Mouse (Mus musculus) embryonic facial prominence, embryonic 14.5 days (tissue): ENCODE results near the gene Hoxa4. TPM values are rescaled to one million over a fixed set of nuclear protein-coding genes. Genes with fewer than 3 reads are reported as not detected.

Experiments used
- ATAC-seq: fragments of 200-750 bp; cut with Nextera tagmentation; 2 replicates; pipeline ENCODE4 v1.8.0; 2017; ENCODE audit warnings: low read depth, moderate number of reproducible peaks, moderate TSS enrichment
- DNase-seq: peaks from one replicate; pipeline ENCODE4 v3.0.0-alpha.2; 2015; ENCODE audit warnings: low spot score
- H3K27ac ChIP-seq: fragments of 300-500 bp; sonication (generic); replicated peaks from 2 replicates; pipeline ENCODE4 v1.5.1; 2014; ENCODE audit warnings: low read depth, mild to moderate bottlenecking, low read length, moderate library complexity
- H3K27me3 ChIP-seq: fragments of 300-500 bp; sonication (generic); replicated peaks from 2 replicates; pipeline ENCODE4 v1.6.1; 2014; ENCODE audit warnings: low read length; ENCODE audit not compliant: control insufficient read depth, insufficient read depth
- H3K36me3 ChIP-seq: fragments of 300-500 bp; sonication (generic); 2 replicates; pipeline ENCODE4 v1.6.1; 2014; ENCODE audit warnings: low read length, mixed read lengths; ENCODE audit not compliant: control insufficient read depth, insufficient read depth
- H3K4me1 ChIP-seq: fragments of 300-500 bp; sonication (generic); 2 replicates; pipeline ENCODE4 v1.6.1; 2014; ENCODE audit warnings: antibody characterized with exemption, low read length; ENCODE audit not compliant: control insufficient read depth, insufficient read depth
- H3K4me2 ChIP-seq: fragments of 300-500 bp; sonication (generic); 2 replicates; pipeline ENCODE4 v1.6.1; 2014; ENCODE audit warnings: low read depth, mild to moderate bottlenecking, low read length, moderate library complexity, mixed read lengths
- H3K4me3 ChIP-seq: fragments of 300-500 bp; sonication (generic); 2 replicates; pipeline ENCODE4 v1.5.1; 2014; ENCODE audit warnings: low read depth, mild to moderate bottlenecking, low read length
- H3K9ac ChIP-seq: fragments of 300-500 bp; sonication (generic); 2 replicates; pipeline ENCODE4 v1.6.1; 2014; ENCODE audit warnings: low read depth, mild to moderate bottlenecking, low read length, moderate library complexity, mixed read lengths
- H3K9me3 ChIP-seq: fragments of 300-500 bp; sonication (generic); 2 replicates; pipeline ENCODE4 v1.6.1; 2016; ENCODE audit warnings: low read length; ENCODE audit not compliant: control insufficient read depth
- WGBS: fragments of 180-500 bp; shearing (Covaris S2); extraction: QIAGEN DNeasy Blood & Tissue Kit; methylation state at CpG from one replicate; pipeline ENCODE4 v1.1.7; 2014; 5-methylcytosine and 5-hydroxymethylcytosine counted together
- polyA plus RNA-seq: library from polyadenylated mRNA; unstranded; fragments of >200 nt; fragmentation: Nextera tagmentation; extraction: Ambion mirVana; gene quantifications from 2 replicates; pipeline ENCODE4 v1.2.1, GENCODE M21; 2014

Gene Hoxa4
- polyA plus RNA-seq, 1 experiment from 2014 or later, result 1.1 TPM

DNA sequence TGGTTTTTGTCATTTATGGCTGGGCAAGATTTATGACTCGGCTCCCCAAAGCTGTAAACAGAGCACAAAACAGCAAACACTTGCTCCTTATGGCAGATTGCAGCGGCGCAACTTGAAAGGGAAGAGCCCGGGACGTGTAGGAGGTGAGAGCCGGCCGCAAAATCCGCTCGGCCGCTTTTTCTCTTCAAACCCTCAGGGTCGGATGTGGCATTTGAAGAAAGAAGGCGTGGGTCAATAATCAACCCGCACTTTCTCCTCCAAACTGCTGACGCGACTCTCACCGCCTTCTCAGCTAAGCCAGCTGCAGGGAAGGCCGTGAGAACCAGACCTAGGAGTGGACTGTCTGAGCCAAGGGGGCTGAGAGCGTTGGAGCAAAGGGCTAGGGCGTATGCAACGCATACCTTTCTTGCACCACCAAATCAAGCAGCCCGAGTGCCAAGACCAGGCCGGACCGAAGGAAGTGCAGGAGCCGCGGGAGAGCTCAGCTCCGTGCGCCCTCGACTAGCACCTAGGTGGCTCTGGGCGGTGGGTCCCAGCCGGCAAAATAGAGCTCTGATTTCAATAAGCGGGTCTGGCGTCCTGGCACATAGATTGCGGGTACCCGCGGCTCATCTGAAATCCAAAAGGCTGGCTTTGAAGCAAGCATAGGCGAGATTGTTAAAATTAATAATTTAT, 14.4 kb downstream of the Hoxa4 start, which contains the start of gene 5730596B20Rik:
Gene 5730596B20Rik, plus strand, starts transcription at position 438 of the 675 bp plus-strand sequence.
- DNase-seq, result no peak

DNA sequence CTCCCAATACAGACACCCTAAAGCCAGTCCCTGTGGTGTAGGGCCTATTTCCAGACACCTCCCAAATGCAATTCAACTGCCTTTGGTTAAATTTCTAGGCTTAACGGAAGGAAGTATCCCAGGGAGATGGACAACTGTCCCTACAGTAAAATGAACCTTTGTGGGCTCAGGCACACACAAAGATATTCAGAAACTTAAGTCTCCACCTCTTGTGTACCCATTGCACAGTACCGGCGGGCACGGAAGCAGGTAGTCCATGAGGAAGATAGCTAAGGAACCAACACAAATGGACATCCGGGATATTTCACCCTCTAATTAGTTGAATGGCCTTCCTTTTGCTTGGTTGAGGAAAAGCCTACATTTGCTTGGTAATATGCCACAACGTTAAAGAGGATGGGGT, 15.2 kb downstream of the Hoxa4 start:
- no peak for DNase-seq
- peak overlapping the region; percentile 30; the same call in 1 of the 2 replicates for H3K4me3 ChIP-seq
- no peak overlapping the region; the same call in 1 of the 2 replicates for H3K27ac ChIP-seq
- peaks cover 98% of the 10 kb centered on the region for H3K27me3 ChIP-seq
- peak overlapping the region; percentile 36; the same call in 1 of the 2 replicates for H3K4me2 ChIP-seq
- H3K9ac ChIP-seq, result no peak overlapping the region
- H3K4me1 ChIP-seq, result no peaks in the 10 kb centered on the region
- no peaks in the 10 kb centered on the region for H3K36me3 ChIP-seq
- no peak for ATAC-seq
- 3% methylated on average over 6 of the region's 6 CpGs for WGBS
- no peaks in the 10 kb centered on the region for H3K9me3 ChIP-seq

More for the DNA sequence above, 14.4 kb downstream of the Hoxa4 start, which contains the start of gene 5730596B20Rik:
- Histone ChIP-seq H3K36me3 (no peaks in the 10 kb centered on the region), H3K27me3 (peaks cover 98% of the 10 kb centered on the region), H3K4me3 (peak within 1 kb of the TSS; percentile 30; the same call in 1 of the 2 replicates), H3K9ac (peak within 1 kb of the TSS; percentile 43; the same call in 1 of the 2 replicates), H3K27ac (no peak within 1 kb of the TSS; the same call in 1 of the 2 replicates), H3K4me2 (peak within 1 kb of the TSS; percentile 36), H3K9me3 (no peaks in the 10 kb centered on the region), H3K4me1 (no peaks in the 10 kb centered on the region)
- ATAC-seq, result no peak
- WGBS, result 2% methylated on average over 36 of the region's 36 CpGs

DNA sequence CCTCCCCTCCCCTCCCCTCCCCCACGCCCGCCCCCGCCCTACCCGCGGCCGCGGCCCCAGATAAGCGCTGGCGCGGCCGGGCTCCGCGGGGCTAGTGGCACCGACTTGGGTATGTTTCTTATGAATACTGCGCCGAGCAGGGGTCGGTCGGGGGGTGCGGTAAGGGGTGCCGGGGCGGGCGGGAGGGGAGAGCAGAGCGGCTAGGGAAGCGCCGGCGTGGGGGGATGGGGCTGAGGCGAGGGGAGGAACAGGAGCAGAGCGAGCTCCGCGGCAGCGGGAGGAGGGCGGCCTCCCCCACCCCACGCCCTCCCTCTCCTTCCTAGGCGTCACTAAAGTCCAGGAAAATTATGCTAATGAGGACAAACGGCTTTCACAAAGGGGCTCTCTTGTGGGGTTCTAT, 15.7 kb downstream of the Hoxa4 start:
- DNase-seq (no peak), ATAC-seq (0 out of 2 replicates have a peak, but pooled peaks have one; percentile 14)
- H3K9ac ChIP-seq, result peak overlapping the region; percentile 57
- no peaks in the 10 kb centered on the region for H3K9me3 ChIP-seq
- H3K4me3 ChIP-seq, result peak overlapping the region; percentile 30
- peaks cover 98% of the 10 kb centered on the region for H3K27me3 ChIP-seq
- no peaks in the 10 kb centered on the region for H3K36me3 ChIP-seq
- WGBS, result 0% methylated on average over 13 of the region's 35 CpGs
- H3K4me2 ChIP-seq, result peak overlapping the region; percentile 36
- H3K27ac ChIP-seq, result no peak overlapping the region; the same call in 1 of the 2 replicates
- H3K4me1 ChIP-seq, result no peaks in the 10 kb centered on the region

DNA sequence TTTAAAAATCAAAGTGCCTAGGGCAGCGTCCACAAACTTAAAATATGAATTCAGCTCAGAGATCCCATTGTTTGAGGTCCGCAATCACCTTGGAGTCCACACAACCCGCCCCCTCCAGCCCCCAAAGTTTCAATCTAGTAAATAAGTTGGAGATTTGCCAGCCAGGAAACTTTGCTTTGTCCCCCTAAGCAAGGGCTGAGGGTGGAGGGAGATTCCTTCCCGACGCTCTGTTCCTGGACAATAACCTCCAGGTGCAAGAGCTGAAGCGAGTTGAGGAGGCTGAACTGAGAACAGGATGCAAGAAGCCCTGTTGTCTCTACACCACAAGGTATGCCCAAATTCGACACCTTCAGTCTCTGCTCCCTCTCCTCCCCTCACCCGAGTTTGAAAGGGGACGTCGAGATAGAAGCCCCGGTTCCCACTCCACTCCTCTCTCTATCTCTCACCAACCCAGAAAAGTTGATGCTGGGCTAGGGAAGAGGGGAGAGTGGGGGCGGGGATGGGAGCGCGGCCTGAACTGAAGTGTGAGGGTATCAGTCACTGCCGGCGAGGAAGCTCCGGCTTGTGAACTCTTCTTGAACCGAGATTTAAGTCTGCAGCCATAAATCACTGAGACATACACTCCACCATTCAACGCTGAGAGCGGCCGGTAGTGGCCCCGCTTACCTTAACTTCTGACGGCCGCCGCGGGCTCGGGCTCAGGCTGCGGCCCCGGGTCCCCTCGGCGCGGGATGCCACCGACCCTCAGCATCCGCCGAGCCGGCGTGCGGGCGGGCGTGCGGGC, 16.4 kb downstream of the Hoxa4 start:
- no peaks in the 10 kb centered on the region for H3K4me1 ChIP-seq
- no peaks in the 10 kb centered on the region for H3K9me3 ChIP-seq
- H3K27ac ChIP-seq, result no peak overlapping the region; the same call in 1 of the 2 replicates
- H3K4me3 ChIP-seq, result peak overlapping the region; percentile 30
- WGBS, result 2% methylated on average over 22 of the region's 41 CpGs
- peak overlapping the region; percentile 36 for H3K4me2 ChIP-seq
- ATAC-seq, result peak; percentile 20; the same call in 1 of the 2 replicates
- peaks cover 99% of the 10 kb centered on the region for H3K27me3 ChIP-seq
- H3K36me3 ChIP-seq, result no peaks in the 10 kb centered on the region
- DNase-seq, result no peak
- peak overlapping the region; percentile 57 for H3K9ac ChIP-seq

DNA sequence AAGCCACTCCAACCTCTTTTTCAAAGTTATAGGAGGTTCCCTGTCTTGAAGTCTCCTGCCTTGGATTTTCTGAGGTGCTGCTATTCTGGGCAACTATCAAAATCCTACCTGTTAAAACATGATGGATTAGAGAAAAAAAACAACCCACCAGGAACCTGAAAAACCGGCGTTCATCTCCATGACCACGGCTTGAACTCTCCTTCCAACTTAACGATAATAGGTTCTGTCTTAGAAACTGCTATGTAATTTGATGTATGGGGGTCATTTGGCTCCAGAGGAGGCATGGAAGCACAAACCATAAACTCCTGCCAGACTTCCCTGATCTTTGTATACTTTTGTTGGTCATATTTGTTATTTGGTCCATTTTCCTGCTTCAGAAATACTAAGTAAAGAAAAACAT, 17.9 kb downstream of the Hoxa4 start:
- no peaks in the 10 kb centered on the region for H3K36me3 ChIP-seq
- H3K4me1 ChIP-seq, result no peaks in the 10 kb centered on the region
- H3K9me3 ChIP-seq, result no peaks in the 10 kb centered on the region
- H3K4me3 ChIP-seq, result no peak overlapping the region
- peak overlapping the region; percentile 50; the same call in 1 of the 2 replicates for H3K4me2 ChIP-seq
- H3K9ac ChIP-seq, result no peak overlapping the region
- peaks cover 94% of the 10 kb centered on the region for H3K27me3 ChIP-seq
- no peak overlapping the region for H3K27ac ChIP-seq
- no peak for DNase-seq
- no peak for ATAC-seq
- WGBS, result 5% methylated on average over 4 of the region's 4 CpGs

DNA sequence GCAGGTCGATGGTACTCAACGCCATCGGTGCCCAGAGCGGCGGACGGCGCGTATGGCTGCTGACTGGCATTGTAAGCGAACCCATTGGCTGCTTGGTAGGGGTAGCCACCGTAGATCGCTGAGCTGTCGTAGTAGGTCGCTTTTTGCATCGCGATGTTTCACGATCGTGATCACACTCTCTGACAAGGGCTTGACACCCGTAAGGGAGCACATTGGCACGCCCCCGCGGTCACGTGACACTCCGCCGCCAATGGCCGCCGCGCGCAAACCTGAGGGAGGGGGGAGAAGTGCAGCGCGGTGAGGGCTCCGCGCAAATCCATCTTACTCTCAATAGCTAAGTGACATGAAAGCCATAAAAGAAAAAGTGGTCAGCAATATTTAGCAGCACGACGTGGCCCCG, 19.1 kb downstream of the Hoxa4 start:
- H3K4me3 ChIP-seq, result peak overlapping the region; percentile 28
- DNase-seq, result peak; percentile 72
- H3K27ac ChIP-seq, result no peak overlapping the region; the same call in 1 of the 2 replicates
- peak overlapping the region; percentile 49; the same call in 1 of the 2 replicates for H3K9ac ChIP-seq
- under 1% methylated on average over 34 of the region's 35 CpGs for WGBS
- H3K4me2 ChIP-seq, result peak overlapping the region; percentile 50
- H3K9me3 ChIP-seq, result no peaks in the 10 kb centered on the region
- H3K4me1 ChIP-seq, result no peaks in the 10 kb centered on the region
- H3K27me3 ChIP-seq, result peaks cover 95% of the 10 kb centered on the region
- ATAC-seq, result peak; percentile 63; the same call in 1 of the 2 replicates
- no peaks in the 10 kb centered on the region for H3K36me3 ChIP-seq

DNA sequence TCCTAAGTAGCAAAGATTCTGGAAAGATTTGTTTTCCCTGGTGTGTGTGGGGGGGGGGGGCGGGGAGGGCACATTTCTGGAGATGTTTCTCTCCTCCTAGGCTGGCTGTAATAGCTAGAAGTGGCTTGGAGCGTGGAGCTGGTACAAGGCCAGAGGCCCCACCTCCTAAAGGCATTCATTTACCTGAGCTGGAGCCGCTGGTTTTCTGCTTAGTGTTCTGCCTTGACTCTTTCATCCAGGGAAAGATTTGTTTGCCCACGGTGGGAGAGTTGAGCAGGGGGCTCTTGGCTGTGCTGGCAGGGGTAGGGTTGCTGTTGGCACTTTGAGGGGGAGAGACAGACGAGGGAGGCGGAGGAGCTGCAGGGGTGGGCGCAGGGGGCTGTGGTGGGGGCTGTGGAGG, 19.6 kb downstream of the Hoxa4 start:
- H3K4me3 ChIP-seq, result peak overlapping the region; percentile 28
- peak overlapping the region; percentile 50 for H3K4me2 ChIP-seq
- H3K9ac ChIP-seq, result peak overlapping the region; percentile 49; the same call in 1 of the 2 replicates
- DNase-seq (no peak), ATAC-seq (no peak)
- WGBS, result 7% methylated on average over 3 of the region's 7 CpGs
- no peaks in the 10 kb centered on the region for H3K4me1 ChIP-seq
- no peaks in the 10 kb centered on the region for H3K9me3 ChIP-seq
- no peak overlapping the region; the same call in 1 of the 2 replicates for H3K27ac ChIP-seq
- H3K27me3 ChIP-seq, result peaks cover 95% of the 10 kb centered on the region
- no peaks in the 10 kb centered on the region for H3K36me3 ChIP-seq

DNA sequence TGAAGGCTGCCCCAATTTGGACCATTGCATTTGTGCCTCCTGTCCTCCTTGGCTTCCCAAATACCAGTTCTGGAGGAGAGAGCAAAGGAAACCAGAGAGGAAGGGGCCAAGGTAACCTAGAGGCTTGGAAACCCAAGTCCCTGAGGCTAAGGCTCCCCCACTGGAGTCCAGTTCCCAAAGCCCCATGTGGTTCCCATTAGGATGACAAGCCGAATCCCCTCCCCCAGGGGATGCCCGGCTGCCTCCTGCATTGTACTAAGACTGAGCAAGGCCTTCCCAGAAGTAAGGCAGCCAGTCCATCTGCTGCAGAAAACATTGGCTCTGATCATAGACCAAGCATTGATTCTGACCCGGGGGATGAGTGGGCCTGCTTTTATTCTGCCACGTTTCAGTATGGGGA, 20.2 kb downstream of the Hoxa4 start:
- ATAC-seq, result no peak
- 8% methylated on average over 4 of the region's 4 CpGs for WGBS

More for the DNA sequence above, 20.2 kb downstream of the Hoxa4 start:
- Histone ChIP-seq H3K4me2 (peak overlapping the region; percentile 99; the same call in 1 of the 2 replicates), H3K4me3 (no peak overlapping the region), H3K4me1 (no peaks in the 10 kb centered on the region), H3K9me3 (no peaks in the 10 kb centered on the region), H3K36me3 (no peaks in the 10 kb centered on the region), H3K9ac (no peak overlapping the region), H3K27me3 (peaks cover 95% of the 10 kb centered on the region), H3K27ac (no peak overlapping the region)
- no peak for DNase-seq
